Mouse (Mus musculus): ENCODE data around the gene Polr3h. TPM values are rescaled to one million over a fixed set of nuclear protein-coding genes. Genes with fewer than 3 reads are reported as not detected.
A peak's percentile ranks its signal among the peaks of the same experiment; 100 is the strongest.

The Polr3h gene
- polyA plus RNA-seq, 1 experiment from 2014 or later = 100.0 TPM

DNA sequence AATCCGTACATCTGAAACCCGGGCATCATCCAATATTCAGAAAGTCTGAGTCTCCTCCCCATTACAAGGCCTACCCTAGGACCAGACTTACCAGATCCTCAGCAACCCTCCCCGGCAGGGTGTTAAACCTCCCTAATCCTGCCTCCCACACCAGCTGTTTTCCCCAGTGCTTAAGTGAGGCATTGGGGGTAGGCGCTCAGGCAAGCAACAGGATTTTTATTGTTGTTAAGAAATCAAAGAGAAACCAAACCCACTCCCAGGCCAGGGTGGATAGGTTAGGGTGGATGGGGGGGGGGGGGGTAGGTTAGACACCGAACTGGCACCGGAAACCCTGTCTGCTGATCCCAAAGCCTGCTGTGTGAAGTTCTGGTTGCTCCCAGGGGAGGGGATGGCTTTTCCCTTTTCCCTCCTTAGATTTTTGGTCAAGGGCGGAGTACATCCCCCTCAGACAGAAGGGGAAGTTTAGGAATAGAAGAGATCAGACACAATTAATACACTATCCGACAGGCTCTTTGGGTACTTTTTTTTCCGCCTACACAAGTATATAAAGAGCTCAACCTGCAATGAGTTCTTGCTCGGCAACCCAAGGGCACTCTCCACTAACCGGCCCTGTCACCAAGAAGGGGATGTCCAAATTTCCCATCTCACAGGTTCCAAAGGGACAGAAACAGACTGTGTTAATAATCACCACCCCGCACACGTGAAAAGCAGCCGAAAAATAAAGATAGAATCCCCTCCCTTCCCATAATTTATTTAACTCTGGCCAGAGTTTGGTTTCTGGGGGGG is 68.9 kb downstream of the Polr3h start:
- H3K4me3 ChIP-seq (replicated peaks; ENCODE audit: low read length) = peak overlapping the region; percentile 94
- WGBS = 2% methylated on average over 14 of the region's 14 CpGs
- no peaks in the 10 kb centered on the region; the same call in 1 of the 2 replicates for H3K36me3 ChIP-seq (replicated peaks; ENCODE audit: control insufficient read depth, insufficient read depth)
- peak overlapping the region; percentile 86 for H3K9ac ChIP-seq
- no peaks in the 10 kb centered on the region for H3K27me3 ChIP-seq (ENCODE audit: control insufficient read depth, insufficient read depth, low read length)
- peak overlapping the region; percentile 97 for H3K27ac ChIP-seq
- H3K9me3 ChIP-seq (ENCODE audit: control insufficient read depth, low read length) = no peaks in the 10 kb centered on the region
- no peak for DNase-seq (ENCODE audit: low spot score)
- no peak for ATAC-seq (ENCODE audit: low FRiP score)
- H3K4me2 ChIP-seq (replicated peaks) = peak overlapping the region; percentile 98
- H3K4me1 ChIP-seq (replicated peaks; ENCODE audit: control insufficient read depth, insufficient read depth, low read length) = peaks cover 21% of the 10 kb centered on the region

DNA sequence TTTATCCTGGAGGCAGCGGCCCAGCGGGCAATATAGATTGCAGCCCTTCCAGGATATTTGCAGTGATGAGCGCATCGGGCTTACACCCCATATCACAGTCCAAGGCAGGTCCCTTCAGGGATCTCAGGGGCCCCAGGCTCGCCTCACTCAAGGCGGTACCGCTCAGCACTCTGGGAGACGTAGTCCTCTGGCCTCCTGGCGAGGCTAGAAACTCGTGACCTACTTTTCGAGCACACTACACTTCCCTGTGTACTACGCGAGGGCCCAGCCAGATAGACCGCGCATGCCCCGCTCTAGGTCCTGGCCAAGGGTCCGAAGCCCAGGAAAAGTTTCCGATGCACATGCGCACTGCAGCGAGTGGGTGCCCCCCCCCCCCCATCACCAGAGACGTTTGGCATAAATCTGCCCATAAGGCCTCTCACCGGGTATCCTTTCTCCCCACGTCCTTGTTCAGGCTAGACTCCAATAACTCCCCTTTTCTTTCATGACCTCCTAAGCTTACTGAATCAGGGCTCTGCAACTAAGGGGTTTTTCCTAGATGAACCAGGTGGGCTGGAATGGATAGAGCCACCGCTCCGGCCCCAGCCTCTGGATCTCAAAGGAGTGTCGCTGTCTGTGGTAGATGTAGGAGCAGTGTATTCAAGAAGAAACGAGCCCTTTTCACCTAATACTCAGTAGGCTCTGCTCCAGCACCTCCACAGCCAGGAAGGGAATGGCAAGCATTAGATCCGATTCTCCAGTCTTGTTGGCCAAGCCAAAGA is 69.8 kb downstream of the Polr3h start:
- under 1% methylated on average over 28 of the region's 28 CpGs for WGBS
- no peaks in the 10 kb centered on the region for H3K27me3 ChIP-seq (ENCODE audit: control insufficient read depth, insufficient read depth, low read length)
- peak overlapping the region; percentile 94 for H3K4me3 ChIP-seq (replicated peaks; ENCODE audit: low read length)
- ATAC-seq (ENCODE audit: low FRiP score) (peak; percentile 90), DNase-seq (ENCODE audit: low spot score) (peak; percentile 86)
- H3K27ac ChIP-seq = peak overlapping the region; percentile 76; the same call in 1 of the 2 replicates
- H3K36me3 ChIP-seq (replicated peaks; ENCODE audit: control insufficient read depth, insufficient read depth) = peaks cover 7% of the 10 kb centered on the region
- H3K9me3 ChIP-seq (ENCODE audit: control insufficient read depth, low read length) = no peaks in the 10 kb centered on the region
- peak overlapping the region; percentile 86 for H3K9ac ChIP-seq
- H3K4me1 ChIP-seq (replicated peaks; ENCODE audit: control insufficient read depth, insufficient read depth, low read length) = peaks cover 21% of the 10 kb centered on the region
- H3K4me2 ChIP-seq (replicated peaks) = peak overlapping the region; percentile 98

DNA sequence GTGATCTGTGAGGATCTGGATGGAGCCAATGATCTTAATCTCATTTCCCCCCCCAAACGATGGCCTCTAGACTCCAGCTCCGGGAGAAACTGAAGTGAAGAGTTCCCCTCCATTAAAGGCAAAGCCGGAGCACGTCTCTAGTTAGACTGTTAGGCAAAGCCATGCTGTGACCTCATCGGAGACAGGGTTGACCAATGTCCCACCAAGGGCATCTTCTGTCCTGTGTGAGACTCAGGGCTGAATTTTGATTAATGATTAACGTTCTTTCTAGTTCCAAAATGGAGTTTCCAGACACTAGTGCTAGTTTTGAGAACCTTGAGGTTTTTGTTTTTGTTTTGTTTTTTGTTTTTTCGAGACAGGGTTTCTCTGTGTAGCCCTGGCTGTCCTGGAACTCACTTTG is 73.0 kb downstream of the Polr3h start:
- Histone ChIP-seq H3K9me3 (ENCODE audit: control insufficient read depth, low read length) (no peaks in the 10 kb centered on the region), H3K36me3 (replicated peaks; ENCODE audit: control insufficient read depth, insufficient read depth) (peaks cover 36% of the 10 kb centered on the region), H3K4me1 (replicated peaks; ENCODE audit: control insufficient read depth, insufficient read depth, low read length) (peaks cover 11% of the 10 kb centered on the region), H3K9ac (no peak overlapping the region), H3K4me3 (replicated peaks; ENCODE audit: low read length) (no peak overlapping the region), H3K27ac (no peak overlapping the region), H3K4me2 (replicated peaks) (no peak overlapping the region), H3K27me3 (ENCODE audit: control insufficient read depth, insufficient read depth, low read length) (no peaks in the 10 kb centered on the region)
- DNase-seq (ENCODE audit: low spot score) (no peak), ATAC-seq (ENCODE audit: low FRiP score) (no peak)
- WGBS = 90% methylated on average over 7 of the region's 7 CpGs

DNA sequence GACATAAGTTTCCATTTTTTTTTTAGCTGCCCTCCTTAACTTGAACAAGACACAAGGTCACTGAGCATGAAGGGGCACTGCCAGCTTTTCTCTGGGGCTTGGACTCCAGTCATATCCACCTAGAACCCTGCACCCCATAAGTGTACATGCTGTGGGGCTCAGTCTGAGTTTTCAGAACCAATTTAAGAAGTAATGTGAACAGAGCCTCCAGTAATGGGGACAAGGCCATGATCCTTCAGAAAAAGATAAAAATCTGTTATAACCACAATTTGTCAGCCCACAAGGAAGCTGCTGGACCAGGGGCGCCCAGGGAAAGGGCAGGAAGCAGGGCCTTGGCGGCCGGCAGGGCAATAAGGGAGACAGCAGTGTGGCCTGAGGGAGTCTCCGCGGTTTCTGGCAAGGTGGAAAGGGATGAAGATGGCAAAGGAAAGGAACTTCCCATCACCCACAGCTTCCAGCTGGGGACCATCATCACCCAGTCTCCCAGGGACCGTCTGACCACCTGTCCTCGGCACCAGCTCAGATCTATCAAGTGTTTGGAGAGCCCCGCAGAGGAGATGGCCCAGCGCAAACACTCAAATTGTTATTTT is 73.5 kb downstream of the Polr3h start:
- H3K4me1 ChIP-seq (replicated peaks; ENCODE audit: control insufficient read depth, insufficient read depth, low read length) = peaks cover 11% of the 10 kb centered on the region
- no peak for ATAC-seq (ENCODE audit: low FRiP score)
- no peaks in the 10 kb centered on the region for H3K27me3 ChIP-seq (ENCODE audit: control insufficient read depth, insufficient read depth, low read length)
- H3K9me3 ChIP-seq (ENCODE audit: control insufficient read depth, low read length) = no peaks in the 10 kb centered on the region
- H3K9ac ChIP-seq = no peak overlapping the region
- peaks cover 42% of the 10 kb centered on the region for H3K36me3 ChIP-seq (replicated peaks; ENCODE audit: control insufficient read depth, insufficient read depth)
- no peak for DNase-seq (ENCODE audit: low spot score)
- H3K27ac ChIP-seq = no peak overlapping the region
- 93% methylated on average over 9 of the region's 9 CpGs for WGBS
- H3K4me2 ChIP-seq (replicated peaks) = no peak overlapping the region
- H3K4me3 ChIP-seq (replicated peaks; ENCODE audit: low read length) = no peak overlapping the region

DNA sequence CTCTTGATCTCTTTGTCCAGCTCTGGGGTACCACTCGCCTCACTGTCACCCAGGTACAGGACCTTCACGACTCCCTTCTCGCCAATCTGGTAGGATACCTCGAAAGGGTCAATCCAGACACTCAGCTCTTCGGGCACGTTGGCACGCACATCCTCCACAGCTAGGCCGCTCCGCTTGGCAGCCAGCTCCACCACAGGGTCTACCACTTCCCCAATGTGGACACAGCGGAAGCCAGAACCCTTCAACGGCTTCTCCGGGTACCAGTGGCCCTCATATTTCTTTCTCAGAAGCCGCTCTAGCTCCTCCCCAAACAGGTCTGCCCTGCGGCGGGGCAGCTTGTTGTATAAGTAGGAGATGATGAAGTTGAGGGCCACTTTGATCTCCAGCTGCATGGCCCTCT is 74.7 kb downstream of the Polr3h start:
- Histone ChIP-seq H3K4me2 (replicated peaks) (no peak overlapping the region), H3K4me1 (replicated peaks; ENCODE audit: control insufficient read depth, insufficient read depth, low read length) (peaks cover 11% of the 10 kb centered on the region), H3K4me3 (replicated peaks; ENCODE audit: low read length) (no peak overlapping the region), H3K36me3 (replicated peaks; ENCODE audit: control insufficient read depth, insufficient read depth) (peaks cover 43% of the 10 kb centered on the region), H3K27ac (no peak overlapping the region), H3K9me3 (ENCODE audit: control insufficient read depth, low read length) (no peaks in the 10 kb centered on the region), H3K27me3 (ENCODE audit: control insufficient read depth, insufficient read depth, low read length) (no peaks in the 10 kb centered on the region), H3K9ac (no peak overlapping the region)
- DNase-seq (ENCODE audit: low spot score) (no peak), ATAC-seq (ENCODE audit: low FRiP score) (no peak)
- 97% methylated on average over 15 of the region's 15 CpGs for WGBS

DNA sequence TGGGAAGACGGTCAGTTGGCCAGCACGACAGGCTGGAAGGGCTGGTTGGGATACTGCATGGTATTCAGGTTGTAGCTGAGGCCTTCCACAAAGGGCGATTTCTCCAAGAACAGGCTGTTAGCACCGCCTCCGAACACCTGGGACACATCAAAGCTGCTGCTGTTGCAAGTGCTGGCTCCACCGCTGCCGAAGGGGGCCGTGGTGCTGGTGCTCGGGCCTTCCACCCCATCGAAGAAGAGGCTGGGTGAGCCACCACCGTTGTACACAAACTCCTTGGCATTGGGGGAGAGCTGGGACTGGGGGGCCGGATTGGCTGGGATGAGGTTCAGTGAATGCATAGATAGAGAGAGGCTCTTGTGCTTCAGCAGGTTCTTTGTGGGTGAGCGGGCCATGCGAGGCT is 75.3 kb downstream of the Polr3h start:
- no peak for ATAC-seq (ENCODE audit: low FRiP score)
- Histone ChIP-seq H3K27ac (no peak overlapping the region), H3K9me3 (ENCODE audit: control insufficient read depth, low read length) (no peaks in the 10 kb centered on the region), H3K27me3 (ENCODE audit: control insufficient read depth, insufficient read depth, low read length) (no peaks in the 10 kb centered on the region), H3K4me2 (replicated peaks) (no peak overlapping the region), H3K4me3 (replicated peaks; ENCODE audit: low read length) (no peak overlapping the region), H3K36me3 (replicated peaks; ENCODE audit: control insufficient read depth, insufficient read depth) (peaks cover 43% of the 10 kb centered on the region), H3K9ac (no peak overlapping the region), H3K4me1 (replicated peaks; ENCODE audit: control insufficient read depth, insufficient read depth, low read length) (peaks cover 9% of the 10 kb centered on the region)
- DNase-seq (ENCODE audit: low spot score) = no peak
- WGBS = 90% methylated on average over 14 of the region's 14 CpGs

DNA sequence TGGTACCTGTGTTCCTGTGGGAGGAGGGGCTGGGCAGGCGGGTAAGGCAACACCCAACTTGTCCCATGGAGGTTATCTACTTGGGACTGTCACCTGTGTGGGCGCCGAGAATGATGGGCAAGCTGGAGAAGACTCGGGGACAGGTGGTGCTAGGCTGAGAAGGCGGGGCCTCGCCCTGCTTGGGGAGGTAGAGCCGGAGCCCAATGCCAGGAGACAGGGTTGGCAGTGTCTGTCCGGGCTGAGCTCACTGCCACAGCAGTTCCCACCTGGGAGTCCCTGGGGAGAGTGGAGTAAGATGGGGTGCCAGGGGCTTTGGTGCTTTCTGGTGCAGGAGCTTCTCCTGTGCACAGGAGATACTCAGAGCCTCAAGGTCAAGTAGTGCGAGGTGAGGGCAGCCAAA is 76.9 kb downstream of the Polr3h start:
- no peak for ATAC-seq (ENCODE audit: low FRiP score)
- peaks cover 43% of the 10 kb centered on the region for H3K36me3 ChIP-seq (replicated peaks; ENCODE audit: control insufficient read depth, insufficient read depth)
- H3K27me3 ChIP-seq (ENCODE audit: control insufficient read depth, insufficient read depth, low read length) = no peaks in the 10 kb centered on the region
- no peak overlapping the region for H3K4me3 ChIP-seq (replicated peaks; ENCODE audit: low read length)
- no peak overlapping the region for H3K4me2 ChIP-seq (replicated peaks)
- 87% methylated on average over 9 of the region's 9 CpGs for WGBS
- H3K27ac ChIP-seq = no peak overlapping the region
- no peaks in the 10 kb centered on the region for H3K9me3 ChIP-seq (ENCODE audit: control insufficient read depth, low read length)
- no peaks in the 10 kb centered on the region for H3K4me1 ChIP-seq (replicated peaks; ENCODE audit: control insufficient read depth, insufficient read depth, low read length)
- DNase-seq (ENCODE audit: low spot score) = no peak
- H3K9ac ChIP-seq = no peak overlapping the region

DNA sequence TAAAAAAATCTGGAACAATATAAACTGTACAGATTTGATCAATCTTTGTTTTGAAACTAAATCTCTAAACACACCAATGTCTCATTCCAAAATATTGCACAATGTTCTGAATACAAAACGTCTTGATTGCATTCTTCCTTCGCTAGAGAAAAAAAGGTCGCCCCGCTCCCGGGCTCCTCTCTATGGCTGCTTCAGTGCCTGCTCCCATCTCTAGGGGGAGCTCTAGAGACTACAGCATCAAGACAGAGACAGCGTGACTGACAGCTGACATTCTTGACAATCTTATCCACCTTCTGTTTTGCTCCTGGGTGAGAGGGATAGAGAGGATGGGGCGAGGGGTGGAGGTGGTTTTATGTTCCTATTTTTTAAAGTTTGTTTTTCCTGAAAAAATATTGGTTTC is 77.7 kb downstream of the Polr3h start:
- Histone ChIP-seq H3K27ac (no peak overlapping the region), H3K4me2 (replicated peaks) (no peak overlapping the region), H3K4me1 (replicated peaks; ENCODE audit: control insufficient read depth, insufficient read depth, low read length) (no peaks in the 10 kb centered on the region), H3K9ac (no peak overlapping the region), H3K4me3 (replicated peaks; ENCODE audit: low read length) (no peak overlapping the region), H3K27me3 (ENCODE audit: control insufficient read depth, insufficient read depth, low read length) (no peaks in the 10 kb centered on the region), H3K36me3 (replicated peaks; ENCODE audit: control insufficient read depth, insufficient read depth) (peaks cover 43% of the 10 kb centered on the region), H3K9me3 (ENCODE audit: control insufficient read depth, low read length) (no peaks in the 10 kb centered on the region)
- DNase-seq (ENCODE audit: low spot score) (no peak), ATAC-seq (ENCODE audit: low FRiP score) (no peak)
- 42% methylated on average over 7 of the region's 7 CpGs for WGBS

DNA sequence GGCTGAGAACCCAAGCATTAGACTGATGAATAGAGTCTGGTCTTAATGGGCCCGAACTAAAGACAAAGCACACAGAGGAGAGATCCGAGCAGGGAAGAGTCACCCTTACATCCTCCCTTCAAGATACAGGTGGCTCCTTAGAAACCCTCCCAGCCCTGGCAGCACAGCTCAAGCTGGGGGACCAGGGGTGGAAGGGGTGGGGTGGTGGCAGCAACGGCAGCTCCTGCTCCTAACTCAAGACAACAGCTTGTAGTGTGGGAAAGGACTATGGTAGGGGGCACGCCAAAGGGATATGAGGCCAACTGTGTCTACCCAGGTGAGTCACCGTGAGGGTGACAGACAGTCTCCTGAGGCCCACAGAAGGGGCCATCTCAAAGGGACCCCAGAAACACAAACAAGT is 78.2 kb downstream of the Polr3h start:
- Histone ChIP-seq H3K9ac (no peak overlapping the region), H3K4me3 (replicated peaks; ENCODE audit: low read length) (no peak overlapping the region), H3K27me3 (ENCODE audit: control insufficient read depth, insufficient read depth, low read length) (no peaks in the 10 kb centered on the region), H3K9me3 (ENCODE audit: control insufficient read depth, low read length) (no peaks in the 10 kb centered on the region), H3K4me2 (replicated peaks) (no peak overlapping the region), H3K4me1 (replicated peaks; ENCODE audit: control insufficient read depth, insufficient read depth, low read length) (no peaks in the 10 kb centered on the region), H3K36me3 (replicated peaks; ENCODE audit: control insufficient read depth, insufficient read depth) (peaks cover 43% of the 10 kb centered on the region), H3K27ac (no peak overlapping the region)
- ATAC-seq (ENCODE audit: low FRiP score) (no peak), DNase-seq (ENCODE audit: low spot score) (no peak)
- WGBS = 82% methylated on average over 5 of the region's 5 CpGs

Data from hindbrain, embryonic 14.5 days (tissue).